Mouse (Mus musculus): Measurements from ENCODE around the gene Copz1.

Gene Copz1

GRCm38 (mm10) chr15:103308876-103309580, 36.5 kb downstream of the Copz1 start:
- DNase-seq (ENCODE audit: low read depth, low spot score), result no peak

- no peak for DNase-seq (ENCODE audit: low read depth, low spot score)
Measured at GRCm38 (mm10) chr15:103310365-103310910, 37.9 kb downstream of the Copz1 start, which contains the start of gene Gpr84. Gpr84 (minus strand) TSS chr15:103310612.

GRCm38 (mm10) chr15:103313495-103314095, 41.1 kb downstream of the Copz1 start:
- DNase-seq (ENCODE audit: low read depth, low spot score), result no peak

GRCm38 (mm10) chr15:103314181-103314580, 41.7 kb downstream of the Copz1 start:
- no peak for DNase-seq (ENCODE audit: low read depth, low spot score)

GRCm38 (mm10) chr15:103315011-103315502, 42.5 kb downstream of the Copz1 start:
- peak; percentile 74 for DNase-seq (ENCODE audit: low read depth, low spot score)

GRCm38 (mm10) chr15:103315979-103316776, 43.7 kb downstream of the Copz1 start:
- DNase-seq (ENCODE audit: low read depth, low spot score), result no peak

- DNase-seq (ENCODE audit: low read depth, low spot score), result no peak
Measured at GRCm38 (mm10) chr15:103317120-103317519, 44.6 kb downstream of the Copz1 start.

- no peak for DNase-seq (ENCODE audit: low read depth, low spot score)
Measured at GRCm38 (mm10) chr15:103317731-103318130, 45.2 kb downstream of the Copz1 start.

GRCm38 (mm10) chr15:103318201-103318816, 45.8 kb downstream of the Copz1 start:
- no peak for DNase-seq (ENCODE audit: low read depth, low spot score)

GRCm38 (mm10) chr15:103321076-103321475, 48.6 kb downstream of the Copz1 start:
- DNase-seq (ENCODE audit: low read depth, low spot score), result no peak

GRCm38 (mm10) chr15:103322396-103322795, 49.9 kb downstream of the Copz1 start:
- no peak for DNase-seq (ENCODE audit: low read depth, low spot score)

GRCm38 (mm10) chr15:103323070-103323454, 50.5 kb downstream of the Copz1 start:
- no peak for DNase-seq (ENCODE audit: low read depth, low spot score)

- DNase-seq (ENCODE audit: low read depth, low spot score), result no peak
Measured at GRCm38 (mm10) chr15:103323455-103324247, 51.1 kb downstream of the Copz1 start.

- no peak for DNase-seq (ENCODE audit: low read depth, low spot score)
Measured at GRCm38 (mm10) chr15:103333081-103333615, 60.6 kb downstream of the Copz1 start.

GRCm38 (mm10) chr15:103333738-103334137, 61.2 kb downstream of the Copz1 start:
- DNase-seq (ENCODE audit: low read depth, low spot score), result no peak

GRCm38 (mm10) chr15:103334194-103334593, 61.7 kb downstream of the Copz1 start:
- DNase-seq (ENCODE audit: low read depth, low spot score), result no peak

- no peak for DNase-seq (ENCODE audit: low read depth, low spot score)
Measured at GRCm38 (mm10) chr15:103335040-103335439, 62.5 kb downstream of the Copz1 start.

- no peak for DNase-seq (ENCODE audit: low read depth, low spot score)
Measured at GRCm38 (mm10) chr15:103335488-103336235, 63.1 kb downstream of the Copz1 start.

- no peak for DNase-seq (ENCODE audit: low read depth, low spot score)
Measured at GRCm38 (mm10) chr15:103336996-103337667, 64.6 kb downstream of the Copz1 start.
